Mouse (Mus musculus): Measurements from ENCODE around the gene 4921517D22Rik. TPM values are rescaled to one million over a fixed set of nuclear protein-coding genes. Genes with fewer than 3 reads are reported as not detected.
"Not testable (repeated sequence)": the region's sequence is repeated elsewhere in the genome, so short reads cannot be mapped to it uniquely, and the experiment has no call there.

The 4921517D22Rik gene
- not detected in 2 replicates for polyA plus RNA-seq (2016; fragmentation: Nextera tagmentation; extraction: Ambion mirVana)

GRCm38 (mm10) chr13:59694008-59694407 lies at the start of gene 4921517D22Rik:
TSS of gene 4921517D22Rik (minus strand) at chr13:59694108.
- Histone ChIP-seq H3K4me1 (peaks cover 16% of the 10 kb centered on the region), H3K36me3 (no peaks in the 10 kb centered on the region), H3K4me3 (no peak within 1 kb of the TSS), H3K27me3 (ENCODE audit: low read depth, poor library complexity, severe bottlenecking) (peaks cover 66% of the 10 kb centered on the region), H3K9me3 (replicated peaks) (peaks cover 19% of the 10 kb centered on the region), H3K27ac (replicated peaks) (no peak within 1 kb of the TSS)
- DNase-seq (ENCODE audit: low spot score), result no peak
- WGBS, result 92% methylated on average over 3 of the region's 3 CpGs

- 88% methylated on average over 10 of the region's 10 CpGs for WGBS
- Histone ChIP-seq H3K9me3 (replicated peaks) (no peaks in the 10 kb centered on the region), H3K36me3 (no peaks in the 10 kb centered on the region), H3K4me3 (no peak overlapping the region), H3K27ac (replicated peaks) (no peak overlapping the region), H3K4me1 (no peaks in the 10 kb centered on the region), H3K27me3 (ENCODE audit: low read depth, poor library complexity, severe bottlenecking) (no peaks in the 10 kb centered on the region)
- DNase-seq (ENCODE audit: low spot score), result no peak
Observed at GRCm38 (mm10) chr13:59741697-59742096, 47.8 kb upstream of the 4921517D22Rik start.

GRCm38 (mm10) chr13:59741096-59741495 lies 47.2 kb upstream of the 4921517D22Rik start:
- WGBS, result 94% methylated on average over 11 of the region's 11 CpGs
- no peaks in the 10 kb centered on the region for H3K9me3 ChIP-seq (replicated peaks)
- H3K4me3 ChIP-seq, result no peak overlapping the region

GRCm38 (mm10) chr13:59739397-59739796 lies 45.5 kb upstream of the 4921517D22Rik start:
- no peaks in the 10 kb centered on the region for H3K36me3 ChIP-seq
- H3K27me3 ChIP-seq (ENCODE audit: low read depth, poor library complexity, severe bottlenecking), result no peaks in the 10 kb centered on the region
- no peak for DNase-seq (ENCODE audit: low spot score)
- H3K27ac ChIP-seq (replicated peaks), result no peak overlapping the region
- WGBS, result 93% methylated on average over 4 of the region's 4 CpGs
- no peaks in the 10 kb centered on the region for H3K9me3 ChIP-seq (replicated peaks)
- H3K4me1 ChIP-seq, result peaks cover 3% of the 10 kb centered on the region; the same call in 1 of the 2 replicates
- no peak overlapping the region for H3K4me3 ChIP-seq

More at GRCm38 (mm10) chr13:59741096-59741495, 47.2 kb upstream of the 4921517D22Rik start:
- Histone ChIP-seq H3K27ac (replicated peaks) (no peak overlapping the region), H3K36me3 (no peaks in the 10 kb centered on the region), H3K27me3 (ENCODE audit: low read depth, poor library complexity, severe bottlenecking) (no peaks in the 10 kb centered on the region), H3K4me1 (no peaks in the 10 kb centered on the region)
- DNase-seq (ENCODE audit: low spot score), result no peak

GRCm38 (mm10) chr13:59738455-59738854 lies 44.5 kb upstream of the 4921517D22Rik start:
- H3K9me3 ChIP-seq (replicated peaks), result no peaks in the 10 kb centered on the region
- DNase-seq (ENCODE audit: low spot score), result no peak
- 85% methylated on average over 2 of the region's 2 CpGs for WGBS
- H3K36me3 ChIP-seq, result no peaks in the 10 kb centered on the region
- H3K4me3 ChIP-seq, result no peak overlapping the region
- no peak overlapping the region for H3K27ac ChIP-seq (replicated peaks)
- H3K4me1 ChIP-seq, result peaks cover 4% of the 10 kb centered on the region; the same call in 1 of the 2 replicates
- no peaks in the 10 kb centered on the region for H3K27me3 ChIP-seq (ENCODE audit: low read depth, poor library complexity, severe bottlenecking)

GRCm38 (mm10) chr13:59735190-59735589 lies 41.3 kb upstream of the 4921517D22Rik start:
- Histone ChIP-seq H3K9me3 (replicated peaks) (no peaks in the 10 kb centered on the region), H3K4me1 (peaks cover 4% of the 10 kb centered on the region; the same call in 1 of the 2 replicates), H3K36me3 (no peaks in the 10 kb centered on the region), H3K27ac (replicated peaks) (no peak overlapping the region), H3K27me3 (ENCODE audit: low read depth, poor library complexity, severe bottlenecking) (no peaks in the 10 kb centered on the region), H3K4me3 (no peak overlapping the region)
- DNase-seq (ENCODE audit: low spot score), result peak; percentile 35
- WGBS, result 26% methylated on average over 3 of the region's 3 CpGs

GRCm38 (mm10) chr13:59734347-59734746 lies 40.4 kb upstream of the 4921517D22Rik start:
- H3K27ac ChIP-seq (replicated peaks); DNase-seq (ENCODE audit: low spot score); H3K36me3 ChIP-seq; H3K9me3 ChIP-seq (replicated peaks); H3K4me3 ChIP-seq; H3K27me3 ChIP-seq (ENCODE audit: low read depth, poor library complexity, severe bottlenecking); H3K4me1 ChIP-seq: not testable (repeated sequence)
- WGBS, result 43% methylated on average over 6 of the region's 6 CpGs

- H3K4me1 ChIP-seq, result peaks cover 4% of the 10 kb centered on the region; the same call in 1 of the 2 replicates
- DNase-seq (ENCODE audit: low spot score), result no peak
- WGBS, result 77% methylated on average over 4 of the region's 4 CpGs
- H3K27ac ChIP-seq (replicated peaks), result no peak overlapping the region
- H3K27me3 ChIP-seq (ENCODE audit: low read depth, poor library complexity, severe bottlenecking), result 0 out of 2 replicates have a peak, but pooled peaks cover 6% of the 10 kb centered on the region
- H3K36me3 ChIP-seq, result no peaks in the 10 kb centered on the region
- H3K4me3 ChIP-seq, result no peak overlapping the region
- H3K9me3 ChIP-seq (replicated peaks), result no peaks in the 10 kb centered on the region
Observed at GRCm38 (mm10) chr13:59733936-59734335, 40.0 kb upstream of the 4921517D22Rik start.

- Histone ChIP-seq H3K9me3 (replicated peaks) (no peaks in the 10 kb centered on the region), H3K4me1 (peaks cover 15% of the 10 kb centered on the region), H3K27ac (replicated peaks) (no peak within 1 kb of the TSS), H3K36me3 (no peaks in the 10 kb centered on the region), H3K4me3 (no peak within 1 kb of the TSS), H3K27me3 (ENCODE audit: low read depth, poor library complexity, severe bottlenecking) (peaks cover 23% of the 10 kb centered on the region)
- WGBS, result 38% methylated on average over 7 of the region's 7 CpGs
- DNase-seq (ENCODE audit: low spot score), result no peak
Observed at GRCm38 (mm10) chr13:59731652-59732051, 37.7 kb upstream of the 4921517D22Rik start, which contains the start of gene Spata31d1d. TSS of gene Spata31d1d (minus strand) at chr13:59731752.

GRCm38 (mm10) chr13:59728378-59729093 lies 34.6 kb upstream of the 4921517D22Rik start:
- H3K9me3 ChIP-seq (replicated peaks), result no peaks in the 10 kb centered on the region
- peak overlapping the region; percentile 47; the same call in 1 of the 2 replicates for H3K27ac ChIP-seq (replicated peaks)
- no peaks in the 10 kb centered on the region for H3K36me3 ChIP-seq

GRCm38 (mm10) chr13:59726139-59726867 lies 32.4 kb upstream of the 4921517D22Rik start:
- no peaks in the 10 kb centered on the region for H3K9me3 ChIP-seq (replicated peaks)
- peaks cover 44% of the 10 kb centered on the region for H3K27me3 ChIP-seq (ENCODE audit: low read depth, poor library complexity, severe bottlenecking)
- no peak overlapping the region for H3K27ac ChIP-seq (replicated peaks)
- peaks cover 20% of the 10 kb centered on the region for H3K4me1 ChIP-seq
- H3K4me3 ChIP-seq, result peak overlapping the region; percentile 21; the same call in 1 of the 2 replicates
- no peak for DNase-seq (ENCODE audit: low spot score)
- no peaks in the 10 kb centered on the region for H3K36me3 ChIP-seq
- 35% methylated on average over 29 of the region's 29 CpGs for WGBS

More at GRCm38 (mm10) chr13:59728378-59729093, 34.6 kb upstream of the 4921517D22Rik start:
- peaks cover 20% of the 10 kb centered on the region for H3K4me1 ChIP-seq
- WGBS, result 30% methylated on average over 7 of the region's 7 CpGs
- peak; percentile 82 for DNase-seq (ENCODE audit: low spot score)
- H3K4me3 ChIP-seq, result no peak overlapping the region
- H3K27me3 ChIP-seq (ENCODE audit: low read depth, poor library complexity, severe bottlenecking), result peaks cover 44% of the 10 kb centered on the region

GRCm38 (mm10) chr13:59722089-59722488 lies 28.2 kb upstream of the 4921517D22Rik start:
- peaks cover 25% of the 10 kb centered on the region for H3K27me3 ChIP-seq (ENCODE audit: low read depth, poor library complexity, severe bottlenecking)
- not testable (repeated sequence) for H3K27ac ChIP-seq (replicated peaks); DNase-seq (ENCODE audit: low spot score); H3K36me3 ChIP-seq; H3K9me3 ChIP-seq (replicated peaks); H3K4me3 ChIP-seq
- WGBS, result 94% methylated on average over 1 of the region's 1 CpGs
- H3K4me1 ChIP-seq, result peaks cover 13% of the 10 kb centered on the region
